Mouse (Mus musculus) lung, embryonic 14.5 days (tissue): Measurements from ENCODE around the gene Arhgap44. TPM values are rescaled to one million over a fixed set of nuclear protein-coding genes. Genes with fewer than 3 reads are reported as not detected.

ENCODE experiments used
- ATAC-seq: fragments of 200-750 bp; cut with Nextera tagmentation; 2 replicates; pipeline ENCODE4 v1.8.0; 2017; ENCODE audit warnings: mild to moderate bottlenecking, moderate TSS enrichment, moderate library complexity; ENCODE audit not compliant: insufficient read depth
- DNase-seq: peaks from one replicate; pipeline ENCODE4 v3.0.0-alpha.2; 2015
- H3K27ac ChIP-seq: fragments of 300-500 bp; sonication (generic); 2 replicates; pipeline ENCODE4 v1.5.1; 2014; ENCODE audit warnings: low read depth, mild to moderate bottlenecking, moderate library complexity
- H3K27me3 ChIP-seq: fragments of 300-500 bp; sonication (generic); 2 replicates; pipeline ENCODE4 v1.6.1; 2014; ENCODE audit warnings: low read length, control low read depth; ENCODE audit not compliant: insufficient read depth
- H3K36me3 ChIP-seq: fragments of 300-500 bp; sonication (generic); 2 replicates; pipeline ENCODE4 v1.6.1; 2014; ENCODE audit warnings: control low read depth; ENCODE audit not compliant: insufficient read depth
- H3K4me1 ChIP-seq: fragments of 300-500 bp; sonication (generic); 2 replicates; pipeline ENCODE4 v1.6.1; 2014; ENCODE audit warnings: antibody characterized with exemption, control low read depth; ENCODE audit not compliant: insufficient read depth
- H3K4me2 ChIP-seq: fragments of 300-500 bp; sonication (generic); 2 replicates; pipeline ENCODE4 v1.6.1; 2014; ENCODE audit warnings: mild to moderate bottlenecking
- H3K4me3 ChIP-seq: fragments of 300-500 bp; sonication (generic); 2 replicates; pipeline ENCODE4 v1.5.1; 2014; ENCODE audit warnings: low read depth, low read length
- H3K9ac ChIP-seq: fragments of 300-500 bp; sonication (generic); 2 replicates; pipeline ENCODE4 v1.6.1; 2014
- H3K9me3 ChIP-seq: fragments of 300-500 bp; sonication (generic); 2 replicates; pipeline ENCODE4 v1.6.1; 2016; ENCODE audit warnings: low read depth, low read length, control low read depth
- CTCF ChIP-seq: IDR thresholded peaks from 2 replicates; pipeline ENCODE4 v1.5.1; 2016; ENCODE audit warnings: antibody characterized with exemption, low read depth
- WGBS: fragments of 180-500 bp; shearing (Covaris S2); extraction: QIAGEN DNeasy Blood & Tissue Kit; methylation state at CpG from one replicate; pipeline ENCODE4 v1.1.7; 2014; 5-methylcytosine and 5-hydroxymethylcytosine counted together
- polyA plus RNA-seq: library from polyadenylated mRNA; unstranded; fragments of >200 nt; fragmentation: Nextera tagmentation; extraction: Ambion mirVana; gene quantifications from 2 replicates; pipeline ENCODE4 v1.2.1, GENCODE M21; 2014

The Arhgap44 gene
- polyA plus RNA-seq, 1 experiment from 2014 or later: 11.5 TPM

DNA sequence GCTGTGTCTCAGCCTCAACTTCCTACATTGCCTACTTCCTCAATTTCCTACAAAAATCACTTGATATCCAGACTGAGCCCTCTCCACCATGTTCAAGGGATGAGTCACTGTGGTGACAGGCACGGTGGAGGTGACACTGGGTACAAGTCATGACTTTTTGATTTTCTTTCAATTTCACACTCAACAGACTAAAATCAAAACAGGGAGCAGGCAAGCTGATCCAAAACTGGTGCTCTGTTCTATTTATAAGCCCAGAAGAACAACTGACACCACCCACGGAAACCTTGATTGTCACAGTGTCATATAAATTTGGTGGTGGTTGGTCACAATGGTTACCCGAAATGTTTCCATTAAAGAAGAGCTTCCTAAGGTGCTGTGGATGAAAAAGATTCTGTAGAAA lies 72.8 kb downstream of the Arhgap44 start:
- no peak for ATAC-seq
- no peak overlapping the region for H3K4me2 ChIP-seq
- no peak overlapping the region for H3K9ac ChIP-seq
- H3K27ac ChIP-seq: no peak overlapping the region
- no peak overlapping the region for H3K4me3 ChIP-seq
- no peaks in the 10 kb centered on the region for H3K4me1 ChIP-seq
- H3K27me3 ChIP-seq: no peaks in the 10 kb centered on the region
- no peaks in the 10 kb centered on the region for H3K9me3 ChIP-seq
- H3K36me3 ChIP-seq: no peaks in the 10 kb centered on the region
- TF ChIP-seq CTCF: no peak
- DNase-seq: no peak
- 82% methylated on average over 3 of the region's 3 CpGs for WGBS

DNA sequence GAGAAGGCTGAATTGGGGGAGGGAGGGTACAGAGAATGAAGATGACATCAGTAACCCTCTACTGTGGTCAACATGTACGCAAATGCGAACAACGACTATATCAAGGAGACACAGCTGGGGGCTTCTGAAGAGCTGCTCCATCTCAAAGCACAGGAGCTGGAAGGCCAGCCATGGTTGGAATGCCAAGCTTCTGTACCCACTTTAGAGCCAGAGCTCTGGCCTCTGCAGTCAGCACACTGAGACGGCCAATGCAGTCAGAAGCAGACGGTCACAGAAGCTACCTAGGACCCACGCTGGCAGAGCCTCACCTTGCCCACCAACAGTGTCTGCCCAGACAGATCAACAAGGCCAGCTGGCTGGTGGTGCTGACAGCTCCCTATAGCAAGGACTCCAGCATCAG lies 73.5 kb downstream of the Arhgap44 start:
- H3K4me3 ChIP-seq: no peak overlapping the region
- no peaks in the 10 kb centered on the region for H3K36me3 ChIP-seq
- no peaks in the 10 kb centered on the region for H3K9me3 ChIP-seq
- DNase-seq (no peak), ATAC-seq (no peak)
- H3K4me2 ChIP-seq: no peak overlapping the region
- H3K9ac ChIP-seq: no peak overlapping the region
- H3K4me1 ChIP-seq: no peaks in the 10 kb centered on the region
- 76% methylated on average over 6 of the region's 6 CpGs for WGBS
- TF ChIP-seq CTCF: no peak
- H3K27me3 ChIP-seq: no peaks in the 10 kb centered on the region
- H3K27ac ChIP-seq: no peak overlapping the region

DNA sequence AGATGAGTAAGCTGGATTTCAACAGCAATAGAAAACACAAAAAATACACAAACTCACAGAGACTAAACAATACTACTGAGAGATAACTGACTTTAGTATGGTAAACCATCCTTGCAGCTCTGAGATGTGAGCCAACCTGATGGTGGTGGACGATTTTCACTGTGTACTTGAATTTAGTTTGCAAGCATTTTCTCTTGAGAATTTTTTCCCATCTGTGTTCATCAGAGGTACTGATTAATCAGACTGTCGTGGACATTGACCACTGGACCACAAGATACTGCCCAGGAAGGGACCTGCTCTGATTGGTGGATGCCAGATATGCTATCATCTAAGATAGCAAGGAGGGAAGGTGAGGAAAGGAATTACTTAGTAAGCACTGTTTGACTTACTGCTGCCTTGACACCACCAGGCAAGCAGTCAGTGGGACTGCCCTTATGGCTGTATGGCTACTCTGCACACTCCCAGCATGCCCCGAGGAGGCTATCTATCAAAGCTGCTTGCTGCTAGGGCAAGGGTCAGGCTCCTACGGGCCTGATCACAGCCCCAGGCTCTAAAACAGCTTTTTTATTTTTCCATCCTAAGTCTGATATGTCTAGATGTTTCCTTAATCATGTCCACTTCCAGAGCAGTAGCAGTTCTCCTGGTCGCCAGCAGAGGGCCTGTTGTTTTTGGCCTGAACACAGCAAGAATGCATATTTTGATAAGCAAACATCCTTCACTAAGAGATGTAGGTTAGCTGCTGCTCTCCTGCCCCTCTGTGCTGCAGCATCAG lies 74.1 kb downstream of the Arhgap44 start:
- WGBS: 19% methylated on average over 5 of the region's 5 CpGs
- ATAC-seq (peak; percentile 44; the same call in 1 of the 2 replicates), DNase-seq (peak; percentile 78)
- Histone ChIP-seq H3K36me3 (no peaks in the 10 kb centered on the region), H3K4me1 (no peaks in the 10 kb centered on the region), H3K9ac (no peak overlapping the region), H3K4me3 (no peak overlapping the region), H3K9me3 (no peaks in the 10 kb centered on the region), H3K4me2 (no peak overlapping the region), H3K27me3 (no peaks in the 10 kb centered on the region), H3K27ac (no peak overlapping the region)
- TF ChIP-seq CTCF: peak; percentile 85

DNA sequence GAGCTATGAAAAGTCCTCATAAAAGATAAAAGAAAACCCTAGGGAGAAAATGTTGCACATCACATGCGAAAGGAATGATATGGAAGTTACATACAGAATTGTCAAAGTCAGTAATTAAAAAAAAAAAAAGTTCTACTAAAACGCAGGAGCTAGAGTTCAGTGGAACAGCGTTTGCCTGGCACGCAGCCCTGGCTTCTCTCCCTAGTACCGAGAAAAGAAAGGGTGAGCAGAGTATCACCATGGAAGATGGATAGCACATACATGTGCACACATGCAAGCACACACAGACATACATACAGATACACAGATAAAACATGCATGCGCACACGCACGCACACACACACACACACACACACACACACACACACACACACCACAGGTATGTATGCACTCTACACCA lies 82.0 kb downstream of the Arhgap44 start:
- Histone ChIP-seq H3K9me3 (no peaks in the 10 kb centered on the region), H3K36me3 (no peaks in the 10 kb centered on the region), H3K27me3 (no peaks in the 10 kb centered on the region), H3K4me1 (no peaks in the 10 kb centered on the region), H3K4me3 (no peak overlapping the region), H3K9ac (no peak overlapping the region), H3K27ac (no peak overlapping the region), H3K4me2 (no peak overlapping the region)
- WGBS: 81% methylated on average over 8 of the region's 8 CpGs
- no peak for ATAC-seq
- TF ChIP-seq CTCF: no peak
- no peak for DNase-seq

DNA sequence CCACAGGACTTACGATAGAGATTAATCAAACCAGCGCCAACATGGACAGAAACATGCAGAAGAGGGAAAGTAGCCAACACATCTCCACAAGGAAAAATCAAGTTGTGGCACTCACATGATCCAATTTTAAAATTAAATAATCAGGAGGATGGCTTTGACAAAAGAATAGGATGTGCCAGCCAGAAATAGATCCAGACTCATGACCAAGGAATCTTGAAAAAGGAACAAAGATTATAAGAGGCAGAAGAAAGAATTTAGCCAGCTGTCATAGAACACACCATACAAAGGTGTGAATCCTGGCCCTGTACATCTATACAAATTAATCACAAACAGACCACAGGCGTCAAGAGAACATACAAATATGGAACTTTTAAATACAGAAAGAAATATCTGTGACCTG lies 82.5 kb downstream of the Arhgap44 start:
- no peak for ATAC-seq
- no peak for DNase-seq
- Histone ChIP-seq H3K36me3 (no peaks in the 10 kb centered on the region), H3K4me2 (no peak overlapping the region), H3K4me1 (no peaks in the 10 kb centered on the region), H3K4me3 (no peak overlapping the region), H3K27ac (no peak overlapping the region), H3K9me3 (no peaks in the 10 kb centered on the region), H3K9ac (no peak overlapping the region), H3K27me3 (no peaks in the 10 kb centered on the region)
- 82% methylated on average over 3 of the region's 3 CpGs for WGBS
- no peak for TF ChIP-seq CTCF

DNA sequence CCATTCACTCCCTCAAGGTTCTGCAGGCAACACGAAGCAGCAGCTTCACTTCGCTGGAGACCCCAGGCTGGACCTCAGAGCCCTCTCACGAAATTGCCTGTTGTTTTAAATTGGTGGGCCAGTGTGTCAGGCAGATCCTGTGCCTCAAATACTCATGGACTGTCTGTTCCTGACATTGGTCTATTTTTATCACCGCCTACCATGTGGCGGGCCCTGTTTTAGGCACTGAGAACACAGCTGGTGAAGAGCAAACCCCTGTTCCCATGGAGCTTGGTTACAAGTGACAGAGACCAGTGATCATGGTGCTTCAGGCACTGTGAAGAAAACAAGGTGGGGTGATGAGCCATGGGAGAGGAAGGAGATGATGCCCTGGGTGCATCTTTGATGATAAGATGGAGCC lies 93.2 kb downstream of the Arhgap44 start:
- 71% methylated on average over 5 of the region's 5 CpGs for WGBS
- no peak for ATAC-seq
- Histone ChIP-seq H3K36me3 (no peaks in the 10 kb centered on the region), H3K27me3 (no peaks in the 10 kb centered on the region), H3K4me1 (no peaks in the 10 kb centered on the region), H3K9me3 (no peaks in the 10 kb centered on the region), H3K4me2 (no peak overlapping the region), H3K4me3 (no peak overlapping the region), H3K9ac (no peak overlapping the region), H3K27ac (no peak overlapping the region)
- DNase-seq: no peak
- TF ChIP-seq CTCF: no peak

DNA sequence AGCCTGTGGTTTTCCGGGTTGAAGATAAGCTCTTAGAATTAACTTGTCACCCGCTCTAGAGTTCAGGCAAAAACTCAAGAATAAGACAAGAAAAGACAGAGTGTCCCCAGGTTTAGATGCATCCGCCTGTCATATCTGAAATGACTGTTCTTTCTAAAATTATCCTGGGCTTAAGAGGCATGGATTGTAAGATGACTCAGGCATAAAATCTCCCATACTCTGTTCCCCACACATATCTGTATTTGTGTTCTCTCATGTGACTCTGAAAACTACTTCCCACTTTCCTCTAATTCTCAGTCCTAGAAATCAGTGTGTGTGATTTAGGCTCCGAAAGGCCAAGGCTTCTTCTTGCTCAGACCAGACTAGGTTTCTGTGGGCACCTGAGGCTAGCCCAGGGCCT lies 93.7 kb downstream of the Arhgap44 start:
- ATAC-seq: no peak
- WGBS: 85% methylated on average over 4 of the region's 4 CpGs
- DNase-seq: no peak
- Histone ChIP-seq H3K4me1 (no peaks in the 10 kb centered on the region), H3K4me3 (no peak overlapping the region), H3K27ac (no peak overlapping the region), H3K36me3 (no peaks in the 10 kb centered on the region), H3K4me2 (no peak overlapping the region), H3K9me3 (no peaks in the 10 kb centered on the region), H3K9ac (no peak overlapping the region), H3K27me3 (no peaks in the 10 kb centered on the region)
- no peak for TF ChIP-seq CTCF
